Comparison of ENCODE assay signal across 18 mouse cellular contexts in the genomic region with DNA sequence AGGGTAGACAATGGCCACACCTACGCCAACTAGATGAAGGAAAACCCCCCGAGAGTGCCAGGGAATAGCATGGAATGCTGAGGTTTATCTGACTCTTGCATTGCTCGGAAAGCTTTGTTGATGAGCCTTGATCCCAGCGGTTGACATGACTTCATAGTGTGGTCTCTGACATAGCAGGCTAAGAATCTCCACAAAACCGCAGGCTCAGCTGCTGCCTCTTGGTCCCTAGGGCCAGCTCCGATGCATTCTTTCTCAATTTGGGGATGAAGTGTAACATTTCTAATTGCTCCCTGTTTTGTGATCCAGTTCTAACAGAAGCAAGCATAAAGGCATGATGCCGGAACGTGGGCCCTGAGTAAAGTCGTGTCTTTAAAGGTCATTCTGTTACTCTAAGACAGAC.
DNase-seq lines count a peak whose midpoint lies in the region; ATAC-seq and TF ChIP-seq lines count a peak whose summit lies in the region.
"Had no signal": no experiment of that assay in that cellular context is flagged by ENCODE, and none has a peak within 500 bp of the region (broad histone marks: within the 10 kb centered on the region; RNA-seq: fewer than 3 reads in every experiment).

No protein-coding gene starts in this region.

- peak overlapping the region; percentile 82 for H3K27ac ChIP-seq in embryonic fibroblast, embryonic 13.5 days (ENCODE audit: insufficient read depth, low read length)
- no peak overlapping the region for H3K27ac ChIP-seq in midbrain, embryonic 11.5 days (ENCODE audit: low read depth, low read length)
- H3K27ac ChIP-seq: hindbrain, embryonic 14.5 days; limb, embryonic 12.5 days; midbrain, embryonic 10.5 days had no signal

- ATAC-seq in midbrain, embryonic 11.5 days (ENCODE audit: low FRiP score), result no peak
- ATAC-seq: CD4-positive, CD25-positive, alpha-beta regulatory T cell, adult 4 months; forebrain, embryonic 14.5 days; intestine, embryonic 16.5 days had no signal

- no peaks in the 10 kb centered on the region for H3K27me3 ChIP-seq in midbrain, embryonic 11.5 days (ENCODE audit: control insufficient read depth, insufficient read depth, low read length)

- TF ChIP-seq CTCF in embryonic fibroblast, embryonic 13.5 days (IDR thresholded peaks at IDR 0.05; ENCODE audit: borderline replicate concordance, insufficient read depth, low read length), result no peak

- H3K9me3 ChIP-seq in midbrain, embryonic 11.5 days (ENCODE audit: control insufficient read depth, low read length), result no peaks in the 10 kb centered on the region
- H3K9me3 ChIP-seq: limb, embryonic 12.5 days; midbrain, embryonic 10.5 days had no signal

- H3K4me2 ChIP-seq in midbrain, embryonic 11.5 days, result no peak overlapping the region
- H3K4me2 ChIP-seq: hindbrain, embryonic 14.5 days; limb, embryonic 12.5 days had no signal

- peak; percentile 60 to 67 for DNase-seq in heart, adult 18-20 months
- no peak for DNase-seq in heart, postnatal 25 days (ENCODE audit: low spot score)
- DNase-seq in lung, postnatal 10 days, result peak; percentile 44
- no peak for DNase-seq in lung, postnatal 25 days (ENCODE audit: low spot score)
- DNase-seq in midbrain, embryonic 11.5 days (ENCODE audit: low spot score, missing footprints), result no peak
- DNase-seq in cerebellum, postnatal 14 days, result no peak
- DNase-seq: cerebellum, adult 11-12 months; layer of hippocampus, postnatal 36 days; lung, postnatal 36 days; retina, postnatal 1 day; thymus, postnatal 36 days had no signal

- WGBS in midbrain, embryonic 11.5 days, result 90% methylated on average over 9 of the region's 9 CpGs

- TF ChIP-seq POLR2A in embryonic fibroblast, embryonic 13.5 days (IDR thresholded peaks at IDR 0.05; ENCODE audit: low read depth, low read length), result no peak

- H3K4me1 ChIP-seq in embryonic fibroblast, embryonic 13.5 days (ENCODE audit: control insufficient read depth, insufficient read depth, low read length), result peaks cover 39% of the 10 kb centered on the region
- H3K4me1 ChIP-seq in midbrain, embryonic 11.5 days (ENCODE audit: control insufficient read depth, insufficient read depth, low read length), result no peaks in the 10 kb centered on the region

- no peak overlapping the region for H3K4me3 ChIP-seq in embryonic fibroblast, embryonic 13.5 days (ENCODE audit: insufficient read depth, low read length)
- no peak overlapping the region for H3K4me3 ChIP-seq in midbrain, embryonic 11.5 days (ENCODE audit: low read depth, low read length)
- H3K4me3 ChIP-seq: limb, embryonic 12.5 days; midbrain, embryonic 10.5 days had no signal

- no peak overlapping the region for H3K9ac ChIP-seq in midbrain, embryonic 11.5 days (ENCODE audit: low read length)
- H3K9ac ChIP-seq: hindbrain, embryonic 14.5 days; limb, embryonic 12.5 days had no signal

- no peaks in the 10 kb centered on the region for H3K36me3 ChIP-seq in midbrain, embryonic 11.5 days (ENCODE audit: control insufficient read depth, insufficient read depth, low read length)
- H3K36me3 ChIP-seq: limb, embryonic 12.5 days; midbrain, embryonic 10.5 days had no signal

- intact Hi-C loops in heart, postnatal 25 days (cut with DNase I), result no loop called here

Comparison
In these comparisons a context has a peak if more than half of its experiments do, and no peak if none do; other contexts are left out.
1. DNase-seq: peak in heart, adult 18-20 months (2 of 2) and lung, postnatal 10 days (single experiment); none in heart, postnatal 25 days (single experiment), lung, postnatal 25 days (single experiment), midbrain, embryonic 11.5 days (single experiment) and cerebellum, postnatal 14 days (0 of 2).